Mouse (Mus musculus) thymus, postnatal 10 days (tissue): ENCODE results near the gene Asic2.

Experiments
- DNase-seq, 2 experiments: peaks; one replicate each; pipeline ENCODE4 v3.0.0; 2021; ENCODE audit warnings: low spot score in 2 of 2

Gene Asic2

GRCm38 (mm10) chr11:81737777-81738176 lies 230.5 kb downstream of the Asic2 start:
- DNase-seq = no peak

DNA sequence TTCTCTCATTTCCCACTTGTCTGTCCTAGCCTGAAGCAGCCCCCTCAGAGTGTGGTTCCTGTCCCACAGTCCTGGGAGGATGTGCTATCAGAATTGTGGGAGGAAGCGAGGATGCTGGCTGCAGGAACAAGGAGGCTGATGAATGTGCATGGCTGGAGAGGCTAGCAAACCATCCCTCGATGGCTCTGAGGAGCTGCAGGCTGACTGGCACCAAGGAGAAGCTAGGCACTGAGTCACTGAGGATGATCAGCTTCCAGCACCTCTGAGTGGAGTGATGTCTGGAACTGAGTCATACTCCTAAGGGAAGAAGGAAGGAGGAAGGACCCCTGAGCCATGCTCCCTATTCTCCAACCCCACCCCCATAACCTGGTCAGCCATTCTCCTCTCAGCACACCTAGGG lies 246.2 kb downstream of the Asic2 start:
- DNase-seq = no peak

- DNase-seq = no peak
Measured at GRCm38 (mm10) chr11:81714801-81715200, 253.5 kb downstream of the Asic2 start.

DNA sequence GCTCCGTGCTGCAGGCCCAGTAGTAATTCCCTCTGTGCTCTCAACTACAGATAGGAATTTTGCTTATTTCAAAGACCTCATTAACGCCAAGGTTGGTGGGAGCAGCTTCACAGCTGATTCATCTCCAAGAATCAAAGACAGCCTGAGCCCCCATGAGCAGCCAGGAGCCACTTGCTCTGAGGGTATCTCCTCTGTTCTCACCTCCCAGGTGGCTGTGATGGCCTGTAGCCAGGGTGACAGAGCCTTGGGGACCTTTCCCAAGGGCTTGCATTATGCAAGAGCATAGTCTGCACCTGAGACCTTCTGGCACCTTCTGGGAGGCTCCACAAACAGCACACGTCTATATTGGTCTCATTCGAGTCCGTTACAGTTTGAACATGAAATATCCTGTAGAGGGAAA lies 261.3 kb downstream of the Asic2 start:
- DNase-seq = no peak

DNA sequence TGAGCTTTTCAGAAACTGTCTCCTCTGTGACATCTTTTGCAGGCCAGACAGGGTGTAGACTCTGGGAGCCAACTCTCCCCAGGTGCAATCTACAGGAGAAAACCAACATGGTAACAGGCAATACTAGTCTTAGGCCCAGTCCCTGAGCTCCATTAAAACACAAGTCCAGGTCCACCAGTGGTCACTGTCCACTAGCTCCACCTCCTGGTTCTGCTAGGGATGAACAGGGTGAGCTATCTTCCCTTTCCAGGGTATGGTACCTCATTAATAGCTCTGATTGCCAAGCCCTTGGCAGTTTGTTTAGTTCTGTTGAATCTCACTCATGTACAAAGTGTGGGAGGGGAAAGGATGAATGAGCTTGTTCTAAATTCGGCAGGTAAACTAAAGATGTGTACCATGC lies 270.2 kb downstream of the Asic2 start:
- no peak for DNase-seq

GRCm38 (mm10) chr11:81695501-81695900 lies 272.8 kb downstream of the Asic2 start:
- no peak for DNase-seq

- no peak for DNase-seq
Measured at GRCm38 (mm10) chr11:81680511-81680910, 287.7 kb downstream of the Asic2 start.

GRCm38 (mm10) chr11:81671724-81672123 lies 296.5 kb downstream of the Asic2 start:
- DNase-seq = no peak

- DNase-seq = no peak
Measured at GRCm38 (mm10) chr11:81670436-81670835, 297.8 kb downstream of the Asic2 start.

DNA sequence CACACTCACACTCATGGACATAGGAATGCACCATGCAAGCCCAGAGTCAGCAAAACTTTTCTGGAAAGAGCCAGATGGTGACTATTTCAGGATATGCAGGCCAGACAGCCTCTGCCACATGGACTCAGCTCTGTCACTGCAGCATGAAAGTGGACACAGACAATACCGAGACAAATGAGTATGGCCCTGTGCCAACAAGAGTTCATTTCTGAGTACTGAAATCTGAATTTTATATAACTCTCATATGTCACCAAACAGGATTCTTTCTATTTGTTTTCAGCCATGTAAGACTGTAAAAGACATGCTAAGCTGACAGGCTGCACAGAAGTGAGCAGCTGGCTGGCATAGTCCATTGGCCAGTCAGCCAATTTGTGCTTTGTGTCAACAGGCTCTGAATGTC lies 309.4 kb downstream of the Asic2 start:
- no peak for DNase-seq

DNA sequence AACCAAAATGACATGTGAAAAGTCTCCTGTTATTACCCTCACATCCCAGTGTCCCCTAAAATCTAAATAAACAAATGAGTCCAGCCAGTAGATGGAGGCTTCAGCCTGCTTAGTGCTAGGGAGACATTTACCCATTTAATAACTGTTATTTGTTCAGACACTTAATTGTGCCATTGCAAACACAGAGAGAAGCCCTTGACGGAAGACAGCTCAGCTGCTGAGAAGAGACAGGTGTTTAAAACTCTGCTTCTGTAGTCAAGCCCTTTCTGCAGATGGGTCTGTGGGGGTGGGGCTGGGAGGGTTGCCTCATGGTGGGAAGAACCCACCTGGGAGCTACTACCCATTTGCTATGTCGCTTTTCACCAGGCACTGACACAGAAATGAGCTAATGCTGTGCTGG lies 311.1 kb downstream of the Asic2 start:
- DNase-seq = no peak

GRCm38 (mm10) chr11:81647828-81648227 lies 320.4 kb downstream of the Asic2 start:
- DNase-seq = no peak

DNA sequence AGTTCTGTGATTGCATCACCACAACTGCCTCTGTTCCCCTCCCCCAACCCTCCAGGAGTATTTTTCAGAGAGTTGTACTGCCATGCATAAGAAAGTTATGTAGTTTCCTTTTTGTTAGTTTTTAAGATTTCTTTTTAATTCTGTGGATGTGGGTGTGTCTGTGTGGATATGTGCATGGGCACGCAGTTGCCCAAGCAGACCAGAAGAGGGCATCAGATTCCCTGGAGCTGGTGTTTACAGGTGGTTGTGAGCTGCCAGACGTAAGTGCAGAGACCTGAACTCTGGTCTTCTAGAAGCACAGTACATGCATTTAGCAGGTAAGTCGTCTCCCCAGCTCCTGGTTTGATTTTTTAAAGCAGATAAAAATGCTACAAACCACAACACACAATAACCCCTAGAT lies 322.7 kb downstream of the Asic2 start:
- no peak for DNase-seq

- DNase-seq = no peak
Measured at GRCm38 (mm10) chr11:81636356-81636755, 331.9 kb downstream of the Asic2 start.

DNA sequence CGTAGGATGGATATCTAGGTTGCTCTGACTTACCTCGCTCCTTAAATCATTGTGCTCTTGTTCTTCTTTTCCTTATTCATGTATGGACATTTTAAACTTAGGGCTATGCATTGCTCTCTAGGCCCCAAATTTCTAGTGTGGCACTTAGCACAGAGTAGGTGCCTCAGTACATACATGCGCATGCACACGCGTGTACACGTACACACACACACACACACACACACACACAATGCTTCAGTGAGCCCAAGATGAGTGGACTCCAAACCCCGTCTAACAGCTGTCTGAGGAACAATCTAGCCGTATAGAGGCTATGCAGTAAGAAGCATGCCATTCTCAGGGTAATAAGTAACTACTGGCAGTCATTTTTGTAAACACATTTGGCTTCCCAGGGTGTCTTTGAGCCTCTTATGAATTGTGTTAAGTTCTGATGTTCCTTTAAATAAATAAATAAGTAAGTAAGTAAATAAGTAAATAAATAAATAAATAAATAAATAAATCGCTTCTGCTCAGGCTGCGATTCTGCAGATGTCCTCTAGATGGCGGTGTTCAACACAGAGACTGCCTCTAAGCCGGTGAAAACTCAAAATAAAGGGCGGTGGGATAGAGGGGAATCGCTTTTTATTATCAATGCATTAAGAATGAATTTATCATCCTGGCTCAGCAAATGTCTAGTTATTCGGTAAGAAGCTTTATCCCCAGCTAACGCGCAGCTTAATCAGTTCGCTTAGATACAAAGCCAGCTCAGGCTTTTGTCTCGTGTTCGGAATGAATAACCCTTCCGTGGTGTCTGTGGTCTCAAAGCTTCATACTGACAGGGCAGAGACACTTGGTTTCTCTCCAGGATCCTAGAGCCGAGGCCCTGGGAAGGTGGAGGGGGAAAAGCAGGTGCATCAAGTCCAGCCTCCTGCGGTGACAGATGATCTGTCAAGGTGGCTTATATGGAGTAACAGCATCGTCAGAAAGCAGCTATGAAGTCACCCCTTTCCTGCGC lies 333.6 kb downstream of the Asic2 start:
- peak in 1 of 2 experiments; percentile 14 for DNase-seq

GRCm38 (mm10) chr11:81625199-81625598 lies 343.1 kb downstream of the Asic2 start:
- no peak for DNase-seq

- DNase-seq = no peak
Measured at GRCm38 (mm10) chr11:81620516-81620915, 347.7 kb downstream of the Asic2 start.

DNA sequence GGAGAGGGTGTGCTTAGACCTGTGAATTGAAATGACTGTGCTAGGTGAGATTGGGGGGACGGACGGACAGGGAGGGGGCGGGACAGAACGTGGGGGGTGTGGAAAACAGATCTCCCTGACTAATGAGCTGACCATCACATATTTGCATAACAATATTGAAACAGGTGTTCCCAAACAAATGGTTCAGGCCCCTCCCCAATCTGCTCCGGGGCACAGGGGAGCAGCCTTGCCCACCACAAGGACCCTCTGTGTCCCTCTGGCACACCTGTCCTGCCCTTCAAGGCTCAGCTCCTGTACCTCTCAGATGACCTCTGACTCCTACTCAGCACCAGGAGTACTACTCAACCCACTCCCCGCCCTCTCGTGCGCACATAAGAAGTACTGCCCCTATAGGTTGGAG lies 351.8 kb downstream of the Asic2 start:
- no peak for DNase-seq

DNA sequence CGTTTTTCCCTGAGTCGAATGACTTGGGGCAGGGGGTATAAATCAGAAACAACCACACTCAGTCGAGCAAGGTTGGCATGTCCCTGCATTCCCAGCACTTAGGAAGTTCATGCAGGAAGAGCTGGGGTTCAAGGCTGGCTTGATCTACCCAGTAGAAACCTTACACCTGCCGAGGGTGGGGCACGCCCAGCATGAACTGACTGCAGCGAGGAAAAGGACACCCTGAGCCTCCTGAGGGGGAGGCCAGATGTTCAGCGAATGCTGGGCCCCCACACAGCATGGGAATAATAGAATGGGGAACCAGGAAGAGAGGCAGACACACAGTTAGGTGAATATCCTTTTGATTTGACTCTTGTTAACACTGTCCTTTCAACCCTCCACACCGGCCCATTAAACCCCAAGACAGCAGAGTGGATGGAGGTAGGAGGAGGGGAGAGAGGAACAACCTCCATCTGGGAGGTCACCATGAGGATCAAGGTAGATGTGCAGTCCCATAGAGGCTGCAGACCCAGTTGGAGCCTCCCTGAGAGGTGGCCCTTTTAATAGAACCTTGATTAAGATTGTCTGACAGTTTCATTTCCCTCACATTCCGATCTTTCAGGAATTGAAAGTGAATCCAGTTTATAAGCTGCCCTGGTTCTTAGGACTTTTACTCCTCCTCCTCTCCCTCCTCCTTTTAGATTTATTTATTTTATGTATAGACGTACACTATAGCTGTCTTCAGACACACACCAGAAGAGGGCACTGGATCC lies 354.2 kb downstream of the Asic2 start:
- no peak for DNase-seq

DNA sequence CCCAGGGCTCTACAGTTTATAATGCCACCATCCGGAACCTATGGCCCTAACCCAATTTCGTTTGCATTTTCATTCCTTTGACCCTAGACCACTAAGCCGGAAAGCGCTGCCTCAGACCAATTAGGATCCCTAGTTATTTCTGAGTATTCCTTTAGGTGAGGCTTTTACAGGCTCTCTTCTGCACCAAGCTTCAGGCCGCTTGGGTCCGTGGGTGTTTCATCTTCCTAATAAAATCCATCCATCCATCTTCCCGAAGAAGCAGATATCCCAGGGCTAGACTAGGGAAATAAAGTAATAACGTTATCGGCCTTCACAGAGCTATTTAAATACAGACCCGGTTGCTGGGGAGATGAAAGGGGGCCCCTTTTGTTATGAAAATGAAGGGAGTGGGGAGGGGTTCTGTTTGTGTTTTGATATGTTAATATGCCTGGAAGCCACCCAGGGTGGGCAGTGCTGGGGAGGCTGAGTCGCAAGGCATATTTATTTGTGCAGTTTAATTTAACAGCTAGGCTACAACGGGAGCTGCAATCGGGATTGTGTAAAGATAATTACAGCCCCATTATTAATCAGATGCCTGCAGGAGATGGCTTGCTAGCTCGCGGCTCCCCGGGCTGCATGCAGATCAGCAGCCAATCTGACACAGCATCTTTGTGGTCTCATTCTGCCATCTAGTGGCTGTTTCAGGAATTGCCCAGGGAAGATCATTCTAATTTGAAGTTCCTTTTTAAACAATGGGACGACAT lies 355.3 kb downstream of the Asic2 start:
- DNase-seq = peak; percentile 5 to 64

DNA sequence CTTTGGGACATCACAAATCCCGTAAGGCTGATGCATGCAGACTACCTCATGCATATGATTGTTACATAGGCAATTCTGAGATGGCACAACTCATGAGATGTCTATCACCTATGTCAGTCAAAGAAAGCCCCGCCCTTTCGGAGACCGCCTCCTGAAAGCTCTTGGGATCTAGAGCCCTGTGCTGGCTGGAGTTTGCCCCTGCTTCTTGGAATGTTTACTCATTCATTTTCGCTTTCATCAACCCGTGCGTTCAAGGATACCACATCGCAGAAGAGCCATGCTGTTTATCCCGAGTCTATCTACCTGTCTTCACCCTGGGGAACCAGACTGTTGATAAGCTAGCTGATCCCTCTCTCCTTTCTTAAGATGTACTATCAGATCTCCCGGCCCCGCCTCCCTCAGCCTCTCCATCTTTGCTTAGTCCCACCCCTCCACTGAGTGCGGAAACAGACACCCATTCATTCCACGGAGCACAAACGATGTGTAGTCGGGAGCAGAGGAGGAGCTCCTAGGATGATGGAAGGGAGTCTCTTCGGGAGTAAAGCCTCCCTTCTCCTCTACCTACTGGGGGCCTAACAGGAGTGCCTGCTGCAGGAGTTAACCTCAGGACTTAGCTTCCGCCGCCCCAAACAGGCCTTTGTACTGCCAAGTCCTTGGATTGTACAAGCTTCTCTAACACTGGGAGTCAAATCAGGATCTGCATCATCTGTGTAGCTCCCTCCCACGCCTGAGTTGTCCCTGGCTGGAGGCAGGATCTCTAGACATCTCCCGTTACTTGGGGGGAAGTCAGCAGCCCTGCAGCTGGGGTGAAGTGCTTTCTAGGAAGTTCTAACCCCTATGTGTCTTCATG lies 356.1 kb downstream of the Asic2 start:
- DNase-seq = no peak
